Mouse (Mus musculus) thymus, postnatal 14 days (tissue): Measurements from ENCODE around the gene Tspan17.

ENCODE experiments used
- DNase-seq: peaks from one replicate; pipeline ENCODE4 v3.0.0; 2021

Tspan17 gene

GRCm38 (mm10) chr13:54808067-54808466, 18.9 kb downstream of the Tspan17 start:
- no peak for DNase-seq

DNA sequence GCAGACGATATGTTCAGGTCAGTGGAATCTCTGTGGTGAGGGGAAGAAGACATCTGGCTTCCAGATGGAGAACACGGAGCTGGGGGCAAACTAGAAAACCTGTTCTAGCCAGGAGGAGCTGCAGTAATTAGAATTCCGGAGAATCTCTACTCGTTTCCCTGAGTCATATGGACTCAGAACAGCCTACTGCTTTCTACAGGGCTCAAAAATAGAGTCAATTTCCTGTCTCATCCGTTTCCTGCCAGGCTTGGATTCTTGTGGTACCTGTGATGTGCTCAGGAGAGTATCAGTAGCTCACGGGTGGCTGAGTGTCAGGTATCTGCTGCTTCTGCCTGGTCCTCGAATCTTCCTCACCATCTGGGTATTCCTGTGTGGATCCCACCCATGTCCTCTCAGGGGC, 22.3 kb downstream of the Tspan17 start:
- DNase-seq: no peak

- no peak for DNase-seq
Measured at GRCm38 (mm10) chr13:54813381-54813780, 24.2 kb downstream of the Tspan17 start.

DNA sequence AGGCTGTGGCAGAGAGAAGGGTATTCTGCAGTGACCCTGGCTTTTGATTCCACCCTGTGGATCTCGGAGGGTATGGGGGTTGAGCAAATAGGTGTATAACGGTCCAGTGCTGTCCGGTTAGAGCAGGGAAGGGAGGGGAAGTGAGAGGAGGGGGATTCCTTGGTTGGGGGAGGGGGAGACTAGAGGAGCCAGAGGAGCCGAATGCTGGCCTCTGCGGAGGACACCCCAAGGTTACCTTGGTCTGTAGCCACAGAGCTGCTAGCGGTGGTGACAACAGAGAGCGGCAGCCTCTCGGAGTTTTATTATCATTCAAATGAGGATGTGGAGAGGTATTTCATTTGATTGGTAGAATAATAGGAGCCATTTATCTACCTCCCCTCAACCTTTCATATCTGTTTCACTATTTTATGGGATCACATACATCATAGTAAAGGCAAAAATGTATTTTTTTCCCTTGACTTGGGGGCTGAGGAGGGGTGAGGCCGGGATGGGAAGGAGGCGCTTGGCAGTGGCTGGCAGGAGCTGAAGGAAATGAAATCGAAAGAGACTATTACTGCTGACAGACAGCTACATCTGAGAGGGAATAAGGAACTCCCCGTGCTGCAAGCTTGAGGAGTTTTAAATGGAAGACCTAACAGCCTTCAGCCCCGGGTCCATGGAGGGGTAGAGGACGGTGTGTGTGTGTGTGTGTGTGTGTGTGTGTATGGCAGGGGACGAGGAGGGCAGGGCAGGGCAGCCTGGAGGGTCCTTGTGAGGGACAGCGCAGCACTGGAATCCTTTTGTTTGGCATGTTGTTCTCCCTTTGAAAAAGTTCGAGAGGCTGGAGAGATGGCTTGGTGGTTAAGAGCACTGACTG, 29.4 kb downstream of the Tspan17 start:
- no peak for DNase-seq

GRCm38 (mm10) chr13:54821106-54821505, 31.9 kb downstream of the Tspan17 start:
- no peak for DNase-seq

DNA sequence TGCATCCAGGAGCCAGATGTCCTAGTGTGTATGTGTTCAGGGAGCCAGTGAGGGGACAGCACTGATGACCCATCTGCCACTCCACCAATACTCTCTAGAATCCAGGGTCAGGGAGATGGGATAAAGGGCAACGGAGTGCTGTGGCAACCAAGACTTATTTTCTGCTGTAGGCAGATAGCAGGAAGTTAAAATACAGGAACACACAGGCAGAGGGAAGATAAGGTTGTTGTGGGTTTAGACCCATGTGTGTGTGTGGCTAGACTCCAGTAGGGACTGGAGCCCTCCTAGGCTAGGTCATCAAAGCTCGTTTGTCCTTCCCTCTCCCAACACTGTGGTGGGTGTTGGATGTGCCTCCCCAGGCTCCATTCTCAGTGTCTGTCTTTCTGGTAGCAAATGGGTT, 32.8 kb downstream of the Tspan17 start:
- DNase-seq: no peak

DNA sequence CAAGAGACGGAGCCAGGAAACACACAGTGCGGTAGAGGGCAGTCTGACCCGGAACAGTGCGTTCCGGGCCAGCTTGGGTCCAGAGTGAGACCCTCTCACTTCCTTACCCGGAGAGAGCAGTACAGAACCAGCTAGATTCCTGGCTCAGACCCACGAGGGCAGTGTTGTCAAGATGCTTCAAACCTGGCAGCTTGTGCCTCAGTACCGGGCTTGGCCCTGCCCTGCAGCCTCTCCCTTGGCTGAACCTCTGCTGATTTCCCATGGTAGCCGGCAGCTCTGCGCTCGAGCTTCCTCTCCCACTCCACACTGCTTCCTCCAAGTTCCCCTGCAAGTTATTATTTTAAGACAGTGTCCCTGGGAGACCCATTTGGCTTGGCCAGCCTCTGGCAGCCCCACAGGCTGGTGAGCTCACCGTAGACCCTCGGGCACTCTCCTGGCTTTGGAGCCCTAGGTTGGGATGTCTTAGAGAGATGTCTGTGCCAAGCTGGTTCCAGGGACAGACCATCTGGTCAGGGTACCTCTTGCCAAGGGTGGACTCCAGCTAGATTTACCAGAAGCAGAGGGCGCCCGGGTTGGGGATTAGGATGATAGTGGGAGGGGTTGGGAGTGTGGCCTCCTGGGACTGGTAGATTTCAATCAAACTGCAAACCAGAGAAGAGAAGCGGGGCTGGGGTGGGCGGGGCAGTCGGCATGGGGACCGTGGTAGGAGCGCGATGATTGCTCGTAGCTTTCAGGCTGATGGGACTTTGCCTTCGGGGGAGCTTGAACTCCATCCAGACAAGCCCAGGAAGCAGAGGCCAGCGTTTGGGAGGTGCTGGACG, 35.1 kb downstream of the Tspan17 start:
- DNase-seq: no peak

DNA sequence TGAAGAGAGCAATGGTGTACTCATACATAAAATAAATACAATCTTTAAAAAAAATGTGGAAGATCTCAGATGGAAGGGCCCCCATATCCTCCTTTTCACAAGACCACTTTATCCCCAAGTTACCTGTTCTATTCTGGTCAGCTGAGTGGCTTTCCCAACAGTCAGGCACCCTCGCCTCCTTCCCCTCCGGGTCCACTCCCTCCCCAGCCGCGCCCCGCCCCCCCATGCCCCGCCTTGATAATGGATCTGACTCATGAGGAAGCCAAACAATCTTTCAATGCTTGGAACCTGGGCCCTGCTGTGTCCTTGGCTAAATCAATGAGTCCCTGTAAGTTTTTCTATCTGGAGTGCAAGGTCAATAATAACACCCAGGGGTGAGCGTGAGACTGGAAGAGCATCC, 38.8 kb downstream of the Tspan17 start:
- no peak for DNase-seq

DNA sequence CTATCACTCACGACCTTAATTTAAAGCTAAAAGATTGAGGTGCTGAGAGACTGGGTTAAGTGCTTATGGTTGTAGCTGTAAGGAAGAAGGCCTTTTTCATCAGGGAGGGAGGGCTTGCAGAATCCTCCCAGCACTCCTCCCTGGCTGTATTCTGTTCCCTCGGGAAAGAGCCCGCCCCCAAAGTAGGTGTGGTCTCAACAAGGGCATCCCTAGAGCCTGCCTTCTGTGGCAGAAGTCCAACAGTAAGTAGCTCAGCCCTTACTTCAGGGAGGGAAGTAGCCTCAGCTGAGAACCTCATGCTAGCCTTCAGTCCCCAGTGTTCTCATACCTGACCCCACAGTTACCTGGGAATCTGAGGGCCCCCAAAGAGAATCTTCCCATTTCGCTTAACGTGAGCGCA, 39.3 kb downstream of the Tspan17 start:
- DNase-seq: no peak

- no peak for DNase-seq
Measured at GRCm38 (mm10) chr13:54829450-54829849, 40.3 kb downstream of the Tspan17 start.

DNA sequence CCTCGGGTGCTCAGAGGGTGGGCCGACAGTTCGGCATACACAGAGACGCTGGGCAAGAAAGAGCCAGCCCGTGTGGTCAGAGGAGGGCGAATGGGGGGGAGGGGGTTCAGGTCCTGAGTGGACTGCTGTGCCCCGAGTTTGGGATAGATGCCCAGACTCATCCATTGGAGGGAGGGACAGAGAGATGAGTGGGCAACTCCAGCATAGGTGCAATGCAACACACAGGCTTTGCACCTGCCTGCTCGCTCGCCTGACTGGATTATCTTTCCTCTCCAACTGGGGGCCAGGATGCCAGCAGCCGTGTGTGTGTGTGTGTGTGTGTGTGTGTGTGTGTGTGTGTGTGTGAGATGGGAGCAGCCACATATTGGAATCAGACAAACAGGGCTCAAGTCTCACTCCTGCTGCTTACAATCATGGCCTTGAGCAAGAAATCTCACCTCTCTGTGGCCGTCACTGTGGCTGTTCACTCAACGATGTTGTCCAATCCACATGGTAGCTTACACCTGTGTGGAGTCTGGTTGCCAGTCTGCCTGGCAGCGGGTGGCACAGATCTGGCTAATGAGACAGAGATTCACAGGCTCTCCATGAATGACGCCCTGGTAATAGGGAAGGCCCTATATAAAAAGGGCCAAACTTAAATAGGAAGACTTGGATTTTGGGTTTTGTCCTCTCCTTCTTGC, 47.3 kb downstream of the Tspan17 start:
- DNase-seq: no peak

GRCm38 (mm10) chr13:54837061-54837460, 47.9 kb downstream of the Tspan17 start:
- no peak for DNase-seq

- DNase-seq: no peak
Measured at GRCm38 (mm10) chr13:54837471-54837889, 48.3 kb downstream of the Tspan17 start.

- no peak for DNase-seq
Measured at GRCm38 (mm10) chr13:54838540-54838939, 49.4 kb downstream of the Tspan17 start.

DNA sequence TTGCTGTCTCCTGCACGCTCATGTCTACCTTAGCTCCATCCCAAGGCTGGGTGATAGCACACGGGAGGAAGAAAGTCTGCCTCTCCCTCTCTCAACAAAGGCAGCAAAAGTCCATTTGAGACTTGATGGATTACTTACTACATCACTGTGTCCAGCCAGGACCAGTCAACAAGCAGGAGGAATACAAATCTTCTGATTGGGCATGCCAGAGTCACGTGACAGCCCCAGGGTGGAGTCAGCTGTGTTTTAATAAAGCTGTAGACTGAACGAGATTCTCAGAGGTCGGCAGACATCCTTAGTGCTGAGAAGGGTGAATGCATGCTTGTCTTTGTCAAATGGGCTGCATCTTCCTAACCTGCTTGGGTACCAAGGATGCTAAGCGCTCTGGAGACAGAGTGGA, 50.0 kb downstream of the Tspan17 start:
- DNase-seq: no peak

GRCm38 (mm10) chr13:54844579-54844978, 55.4 kb downstream of the Tspan17 start:
- no peak for DNase-seq
